8 mouse cellular contexts compared by ENCODE assay signal in genomic region chr2:90904076-90904855, GRCm38 (mm10). TPM values are rescaled to one million over a fixed set of nuclear protein-coding genes. Genes with fewer than 3 reads are reported as not detected.
DNase-seq lines count a peak whose midpoint lies in the region; ATAC-seq and TF ChIP-seq lines count a peak whose summit lies in the region.

TSS of gene Kbtbd4 (plus strand) at chr2:90904740.
TSS of gene Ndufs3 (minus strand) at chr2:90904827.

- peak within 1 kb of the TSS; percentile 78 for H3K27ac ChIP-seq in bone marrow, adult 2 months (ENCODE audit: control insufficient read depth, insufficient read depth, low read depth, low read length, poor library complexity)
- H3K27ac ChIP-seq in embryonic facial prominence, embryonic 15.5 days (replicated peaks): peak within 1 kb of the TSS; percentile 95

- peak; percentile 86 for ATAC-seq in embryonic facial prominence, embryonic 15.5 days (ENCODE audit: insufficient number of reproducible peaks, low FRiP score, low TSS enrichment, low read depth)
- peak; percentile 98 for ATAC-seq in monocyte, adult 5-6 weeks (replicated peaks; ENCODE audit: insufficient number of reproducible peaks, low FRiP score, low TSS enrichment, poor library complexity, severe bottlenecking)

- peak; percentile 95 for TF ChIP-seq POLR2A in bone marrow, adult 2 months (IDR thresholded peaks at IDR 0.05; ENCODE audit: borderline replicate concordance, control insufficient read depth, low read depth, low read length)

- peak within 1 kb of the TSS; percentile 60 for H3K4me2 ChIP-seq in embryonic facial prominence, embryonic 15.5 days (replicated peaks)

- peak within 1 kb of the TSS; percentile 84 for H3K9ac ChIP-seq in embryonic facial prominence, embryonic 15.5 days

- H3K27me3 ChIP-seq in embryonic facial prominence, embryonic 15.5 days: no peaks in the 10 kb centered on the region

- H3K36me3 ChIP-seq in embryonic facial prominence, embryonic 15.5 days: peaks cover 39% of the 10 kb centered on the region

- H3K4me3 ChIP-seq in bone marrow, adult 2 months (replicated peaks; ENCODE audit: control insufficient read depth, low read depth, low read length): peak within 1 kb of the TSS; percentile 99
- H3K4me3 ChIP-seq in embryonic facial prominence, embryonic 15.5 days (replicated peaks): peak within 1 kb of the TSS; percentile 96

- peak; percentile 93 for DNase-seq in 416B (ENCODE audit: low read depth)
- DNase-seq in heart, adult 8-10 months (ENCODE audit: low spot score): peak; percentile 84
- peak; percentile 92 for DNase-seq in kidney, adult 9 months
- peak; percentile 90 for DNase-seq in liver
- DNase-seq in spleen, postnatal 4 days (ENCODE audit: low spot score in 2 of 2): peak; percentile 89 to 95

- under 1% methylated on average over 43 of the region's 43 CpGs for WGBS in bone marrow, adult 2 months
- under 1% methylated on average over 43 of the region's 43 CpGs for WGBS in embryonic facial prominence, embryonic 15.5 days

- no peaks in the 10 kb centered on the region for H3K9me3 ChIP-seq in embryonic facial prominence, embryonic 15.5 days (replicated peaks)

- no peaks in the 10 kb centered on the region; the same call in 1 of the 2 replicates for H3K4me1 ChIP-seq in bone marrow, adult 2 months (ENCODE audit: control insufficient read depth, insufficient read depth, low read length)
- peaks cover 27% of the 10 kb centered on the region for H3K4me1 ChIP-seq in embryonic facial prominence, embryonic 15.5 days

- TF ChIP-seq CTCF in bone marrow, adult 2 months (IDR thresholded peaks at IDR 0.05; ENCODE audit: control insufficient read depth, insufficient read depth, low read length): no peak

RNA-seq across cellular contexts. Expression of gene Kbtbd4, which starts in this region (rescaled TPM):
- 3.9 and 8.2 TPM in 2 replicates for polyA plus RNA-seq in bone marrow, adult 2 months (2011; ENCODE audit: insufficient read depth, insufficient read length, low replicate concordance, missing spikeins)
- 37.4 and 37.6 TPM in 2 replicates for polyA plus RNA-seq in embryonic facial prominence, embryonic 15.5 days (2015; fragmentation: Nextera tagmentation; extraction: Ambion mirVana)
- 10 to 100 TPM; 21.7 to 28.3 (median 24.5) TPM for total RNA-seq in heart, adult 8-10 months (2022)
- 8.5 to 26.3 TPM (median 9.7 TPM) in 3 replicates for total RNA-seq in monocyte, adult 5-6 weeks (2017)

RNA-seq across cellular contexts. Expression of gene Ndufs3, which starts in this region (rescaled TPM):
- polyA plus RNA-seq in bone marrow, adult 2 months (2011; ENCODE audit: insufficient read depth, insufficient read length, low replicate concordance, missing spikeins): 50.8 and 57.6 TPM in 2 replicates
- polyA plus RNA-seq in embryonic facial prominence, embryonic 15.5 days (2015; fragmentation: Nextera tagmentation; extraction: Ambion mirVana): 194 and 204 TPM in 2 replicates
- total RNA-seq in heart, adult 8-10 months (2022): 1,000 to 10,000 TPM in 1 of 4 experiments, 100 to 1,000 TPM in 3; 876 to 1,074 (median 969) TPM
- total RNA-seq in monocyte, adult 5-6 weeks (2017): 58.5 to 72.9 TPM (median 61.1 TPM) in 3 replicates

Comparison
In these comparisons a context has a peak if more than half of its experiments do, and no peak if none do; other contexts are left out.
1. Peak in every context shown above with its lines: DNase-seq, ATAC-seq, H3K4me3 ChIP-seq and H3K27ac ChIP-seq.
2. RNA of gene Ndufs3 (total RNA-seq): 876 to 1,074 TPM in heart, adult 8-10 months; 58.5 to 72.9 TPM in monocyte, adult 5-6 weeks; every median in the first group is over 10 times any median in the second.